Mouse (Mus musculus) B cell, adult 2 months (primary cell): Measurements from ENCODE around the gene Hoxd3.

Experiments used
- DNase-seq, 2 experiments: peaks; one replicate each; pipeline ENCODE4 v3.0.0; 2022

The Hoxd3 gene

GRCm38 (mm10) chr2:74693432-74693827, 18.3 kb upstream of the Hoxd3 start:
- no peak for DNase-seq

GRCm38 (mm10) chr2:74694066-74694465, 17.7 kb upstream of the Hoxd3 start:
- peak in 1 of 2 experiments; percentile 26 for DNase-seq

GRCm38 (mm10) chr2:74695383-74695782, 16.3 kb upstream of the Hoxd3 start:
- no peak for DNase-seq

- no peak for DNase-seq
Observed at GRCm38 (mm10) chr2:74695813-74696430, 15.8 kb upstream of the Hoxd3 start.

GRCm38 (mm10) chr2:74696442-74697335, 15.0 kb upstream of the Hoxd3 start:
- no peak for DNase-seq

GRCm38 (mm10) chr2:74697567-74698121, 14.1 kb upstream of the Hoxd3 start, which contains the start of gene Hoxd9:
TSS of gene Hoxd9 (plus strand) at chr2:74697727.
- DNase-seq = peak in 1 of 2 experiments; percentile 39

GRCm38 (mm10) chr2:74698201-74699052, 13.3 kb upstream of the Hoxd3 start:
- DNase-seq = peak in 1 of 2 experiments; percentile 20

- no peak for DNase-seq
Observed at GRCm38 (mm10) chr2:74699053-74699430, 12.7 kb upstream of the Hoxd3 start.

GRCm38 (mm10) chr2:74699664-74700545, 11.8 kb upstream of the Hoxd3 start:
- DNase-seq = peak in 1 of 2 experiments; percentile 19

GRCm38 (mm10) chr2:74700546-74701112, 11.1 kb upstream of the Hoxd3 start:
- no peak for DNase-seq

- peak; percentile 79 for DNase-seq
Observed at GRCm38 (mm10) chr2:74701949-74702819, 9.5 kb upstream of the Hoxd3 start.

GRCm38 (mm10) chr2:74702820-74703219, 8.9 kb upstream of the Hoxd3 start:
- no peak for DNase-seq

GRCm38 (mm10) chr2:74703317-74703716, 8.4 kb upstream of the Hoxd3 start:
- DNase-seq = no peak

GRCm38 (mm10) chr2:74703720-74704392, 7.9 kb upstream of the Hoxd3 start:
- no peak for DNase-seq

- DNase-seq = no peak
Observed at GRCm38 (mm10) chr2:74704393-74704998, 7.2 kb upstream of the Hoxd3 start, which contains the start of gene Hoxd8. TSS of gene Hoxd8 (plus strand) at chr2:74704615.

- peak in 1 of 2 experiments; percentile 18 for DNase-seq
Observed at GRCm38 (mm10) chr2:74704999-74705466, 6.7 kb upstream of the Hoxd3 start.

GRCm38 (mm10) chr2:74705467-74706089, 6.1 kb upstream of the Hoxd3 start:
- peak in 1 of 2 experiments; percentile 31 for DNase-seq

- DNase-seq = no peak
Observed at GRCm38 (mm10) chr2:74706393-74706960, 5.2 kb upstream of the Hoxd3 start.
